Mouse (Mus musculus): ENCODE results near the gene Nostrin. TPM values are rescaled to one million over a fixed set of nuclear protein-coding genes. Genes with fewer than 3 reads are reported as not detected.

Gene Nostrin
- total and polyA plus RNA-seq, 3 experiments, result 0.47 TPM; not detected in 2

GRCm38 (mm10) chr2:69099147-69099546 is 36.5 kb upstream of the Nostrin start:
- no peak for DNase-seq (ENCODE audit: low read depth, low spot score)
- H3K4me1 ChIP-seq (ENCODE audit: control insufficient read depth in 1 of 2, insufficient read depth in 2 of 2, low read length in 2 of 2), result no peaks in the 10 kb centered on the region
- no peaks in the 10 kb centered on the region for H3K9me3 ChIP-seq (replicated peaks; ENCODE audit: insufficient read depth, low read length)
- H3K9ac ChIP-seq (ENCODE audit: control insufficient read depth, low read depth, low read length, poor library complexity, severe bottlenecking), result no peak overlapping the region
- H3K27me3 ChIP-seq (ENCODE audit: control insufficient read depth in 1 of 2, insufficient read depth in 2 of 2, low read length in 2 of 2), result no peaks in the 10 kb centered on the region
- H3K27ac ChIP-seq (ENCODE audit: control insufficient read depth, low read depth, low read length), result no peak overlapping the region
- TF ChIP-seq POLR2AphosphoS2 (IDR thresholded peaks at IDR 0.05; ENCODE audit: low read length) (no peak), ZMIZ1 (IDR thresholded peaks at IDR 0.05; ENCODE audit: low read depth, low read length) (no peak), ZC3H11A (IDR thresholded peaks at IDR 0.05; ENCODE audit: low read depth, low read length) (no peak), CHD2 (IDR thresholded peaks at IDR 0.05; ENCODE audit: low read length) (no peak), MEF2A (IDR thresholded peaks at IDR 0.05; ENCODE audit: extremely low read depth, insufficient replicate concordance, low read depth, low read length, poor library complexity, severe bottlenecking) (no peak), SMC3 (IDR thresholded peaks at IDR 0.05; ENCODE audit: low read depth, low read length) (no peak), MAFK (IDR thresholded peaks at IDR 0.05; ENCODE audit: borderline replicate concordance, low read depth, low read length) (no peak)
- no peaks in the 10 kb centered on the region for H3K79me2 ChIP-seq (ENCODE audit: control insufficient read depth, insufficient read depth, low read length, poor library complexity)
- H3K4me3 ChIP-seq (ENCODE audit: control insufficient read depth in 1 of 2, insufficient read depth in 1 of 2, low read depth in 2 of 2, low read length in 2 of 2), result no peak overlapping the region
- H3K36me3 ChIP-seq (ENCODE audit: control insufficient read depth in 1 of 2, insufficient read depth in 2 of 2, low read length in 2 of 2), result no peaks in the 10 kb centered on the region

- TF ChIP-seq RAD21 (IDR thresholded peaks at IDR 0.05; ENCODE audit: low read depth, low read length) (peak; percentile 32), ZKSCAN1 (IDR thresholded peaks at IDR 0.05; ENCODE audit: low read depth, low read length) (no peak), CHD1 (IDR thresholded peaks at IDR 0.05; ENCODE audit: low read depth, low read length) (no peak), CHD2 (IDR thresholded peaks at IDR 0.05; ENCODE audit: low read length) (no peak), MAZ (IDR thresholded peaks at IDR 0.05; ENCODE audit: low read depth, low read length) (no peak), MXI1 (IDR thresholded peaks at IDR 0.05; ENCODE audit: low read depth, low read length) (no peak), NELFE (IDR thresholded peaks at IDR 0.05; ENCODE audit: low read depth, low read length) (no peak), CTCF (IDR thresholded peaks at IDR 0.05 in 2 of 3, conservative IDR thresholded peaks at IDR 0.05 in 1 of 3; ENCODE audit: control insufficient read depth in 1 of 3, insufficient read depth in 1 of 3, low read depth in 2 of 3, low read length in 3 of 3, poor library complexity in 1 of 3, severe bottlenecking in 1 of 3) (peak; percentile 13 to 32 (median 25); a peak in 1 of 6 replicates)
- no peak overlapping the region for H3K27ac ChIP-seq (ENCODE audit: control insufficient read depth, low read depth, low read length)
- DNase-seq (ENCODE audit: low read depth, low spot score), result no peak
- H3K36me3 ChIP-seq (ENCODE audit: control insufficient read depth in 1 of 2, insufficient read depth in 2 of 2, low read length in 2 of 2), result no peaks in the 10 kb centered on the region
- H3K79me2 ChIP-seq (ENCODE audit: control insufficient read depth, insufficient read depth, low read length, poor library complexity), result no peaks in the 10 kb centered on the region
- no peaks in the 10 kb centered on the region for H3K27me3 ChIP-seq (ENCODE audit: control insufficient read depth in 1 of 2, insufficient read depth in 2 of 2, low read length in 2 of 2)
- no peak overlapping the region for H3K4me3 ChIP-seq (ENCODE audit: control insufficient read depth in 1 of 2, insufficient read depth in 1 of 2, low read depth in 2 of 2, low read length in 2 of 2)
- H3K9ac ChIP-seq (ENCODE audit: control insufficient read depth, low read depth, low read length, poor library complexity, severe bottlenecking), result no peak overlapping the region
- no peaks in the 10 kb centered on the region for H3K9me3 ChIP-seq (replicated peaks; ENCODE audit: insufficient read depth, low read length)
- H3K4me1 ChIP-seq (ENCODE audit: control insufficient read depth in 1 of 2, insufficient read depth in 2 of 2, low read length in 2 of 2), result no peaks in the 10 kb centered on the region
Observed at GRCm38 (mm10) chr2:69100706-69101105, 34.9 kb upstream of the Nostrin start.

- no peak for DNase-seq (ENCODE audit: low read depth, low spot score)
- Histone ChIP-seq H3K79me2 (ENCODE audit: control insufficient read depth, insufficient read depth, low read length, poor library complexity) (no peaks in the 10 kb centered on the region), H3K27me3 (ENCODE audit: control insufficient read depth in 1 of 2, insufficient read depth in 2 of 2, low read length in 2 of 2) (no peaks in the 10 kb centered on the region), H3K4me1 (ENCODE audit: control insufficient read depth in 1 of 2, insufficient read depth in 2 of 2, low read length in 2 of 2) (no peaks in the 10 kb centered on the region), H3K9ac (ENCODE audit: control insufficient read depth, low read depth, low read length, poor library complexity, severe bottlenecking) (no peak overlapping the region), H3K27ac (ENCODE audit: control insufficient read depth, low read depth, low read length) (no peak overlapping the region), H3K9me3 (replicated peaks; ENCODE audit: insufficient read depth, low read length) (no peaks in the 10 kb centered on the region), H3K36me3 (ENCODE audit: control insufficient read depth in 1 of 2, insufficient read depth in 2 of 2, low read length in 2 of 2) (no peaks in the 10 kb centered on the region), H3K4me3 (ENCODE audit: control insufficient read depth in 1 of 2, insufficient read depth in 1 of 2, low read depth in 2 of 2, low read length in 2 of 2) (no peak overlapping the region)
- TF ChIP-seq POLR2AphosphoS2 (IDR thresholded peaks at IDR 0.05; ENCODE audit: low read length), result no peak
- TF ChIP-seq NELFE (IDR thresholded peaks at IDR 0.05; ENCODE audit: low read depth, low read length), result no peak
- TF ChIP-seq HCFC1 (IDR thresholded peaks at IDR 0.05; ENCODE audit: low read depth, low read length), result no peak
- no peak for TF ChIP-seq BHLHE40 (IDR thresholded peaks at IDR 0.05; ENCODE audit: borderline replicate concordance, low read depth, low read length)
- TF ChIP-seq UBTF (IDR thresholded peaks at IDR 0.05; ENCODE audit: borderline replicate concordance, insufficient read depth, low read depth, low read length), result no peak
- no peak for TF ChIP-seq MEF2A (IDR thresholded peaks at IDR 0.05; ENCODE audit: extremely low read depth, insufficient replicate concordance, low read depth, low read length, poor library complexity, severe bottlenecking)
- TF ChIP-seq NRF1 (IDR thresholded peaks at IDR 0.05; ENCODE audit: insufficient read depth, low read depth, low read length, poor library complexity, severe bottlenecking), result no peak
- TF ChIP-seq ETS1 (IDR thresholded peaks at IDR 0.05; ENCODE audit: low read depth, low read length), result no peak
- TF ChIP-seq POLR2AphosphoS5 (IDR thresholded peaks at IDR 0.05; ENCODE audit: borderline replicate concordance, low read depth, low read length), result no peak
- no peak for TF ChIP-seq MAX (IDR thresholded peaks at IDR 0.05; ENCODE audit: low read length)
- no peak for TF ChIP-seq ZMIZ1 (IDR thresholded peaks at IDR 0.05; ENCODE audit: low read depth, low read length)
- TF ChIP-seq RAD21 (IDR thresholded peaks at IDR 0.05; ENCODE audit: low read depth, low read length), result no peak
- TF ChIP-seq CHD2 (IDR thresholded peaks at IDR 0.05; ENCODE audit: low read length), result no peak
- no peak for TF ChIP-seq TBP (IDR thresholded peaks at IDR 0.05; ENCODE audit: low read depth, low read length)
- TF ChIP-seq POLR2A (IDR thresholded peaks at IDR 0.05; ENCODE audit: control insufficient read depth in 1 of 2, insufficient read depth in 1 of 2, low read depth in 1 of 2, low read length in 2 of 2, poor library complexity in 1 of 2), result no peak
- TF ChIP-seq MYB (IDR thresholded peaks at IDR 0.05; ENCODE audit: low read depth, low read length), result no peak
- TF ChIP-seq ZNF384 (IDR thresholded peaks at IDR 0.05; ENCODE audit: low read depth, low read length), result no peak
- no peak for TF ChIP-seq ZC3H11A (IDR thresholded peaks at IDR 0.05; ENCODE audit: low read depth, low read length)
- TF ChIP-seq CTCF (IDR thresholded peaks at IDR 0.05 in 2 of 3, conservative IDR thresholded peaks at IDR 0.05 in 1 of 3; ENCODE audit: control insufficient read depth in 1 of 3, insufficient read depth in 1 of 3, low read depth in 2 of 3, low read length in 3 of 3, poor library complexity in 1 of 3, severe bottlenecking in 1 of 3), result no peak
Observed at GRCm38 (mm10) chr2:69103526-69103925, 32.1 kb upstream of the Nostrin start.
